Mouse (Mus musculus) hematopoietic stem cell, adult 5-6 weeks (primary cell): ENCODE results near the gene H2-Q2. TPM values are rescaled to one million over a fixed set of nuclear protein-coding genes. Genes with fewer than 3 reads are reported as not detected.
"Not testable (repeated sequence)": the region's sequence is repeated elsewhere in the genome, so short reads cannot be mapped to it uniquely, and the experiment has no call there.

Experiments used
- ATAC-seq, 2 experiments: fragments of 125-278 bp in 1 of 2; replicated peaks in 1 of 2; 2 replicates each; pipeline ENCODE4 v1.8.0; 2016 to 2017; ENCODE audit warnings: inconsistent platforms in 2 of 2, mild to moderate bottlenecking in 2 of 2, moderate number of reproducible peaks in 2 of 2, low read depth in 1 of 2, moderate TSS enrichment in 1 of 2; ENCODE audit not compliant: low FRiP score in 2 of 2, poor library complexity in 2 of 2, severe bottlenecking in 2 of 2, insufficient read depth in 1 of 2, low TSS enrichment in 1 of 2
- total RNA-seq: library from RNA; stranded (forward); fragments of 172-1452, 232-1000 nt; gene quantifications from 2 replicates; pipeline ENCODE4 v1.2.3, GENCODE M21; 2017

The H2-Q2 gene
- total RNA-seq, 1 experiment from 2014 or later = not detected

DNA sequence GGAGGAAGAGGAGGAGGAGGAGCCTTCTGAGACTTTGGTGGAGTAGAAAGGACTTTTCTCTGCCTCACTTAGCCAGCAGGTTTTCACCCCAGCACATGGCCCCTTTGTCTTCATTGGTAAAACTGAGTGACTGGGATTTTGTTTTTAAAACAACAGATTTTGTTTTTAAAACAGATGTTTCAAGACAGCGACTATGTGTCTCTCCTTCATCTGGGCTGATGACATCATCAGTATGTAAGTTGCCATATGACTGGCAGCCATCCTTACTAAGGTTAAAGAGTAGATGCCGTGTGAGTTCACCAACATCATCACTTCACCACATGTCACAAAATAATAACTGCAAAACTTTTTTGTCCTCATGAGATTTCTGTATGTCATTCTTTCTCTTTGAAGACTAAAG, 12.0 kb downstream of the H2-Q2 start:
- ATAC-seq = no peak

- no peak for ATAC-seq
Measured at GRCm38 (mm10) chr17:35357086-35357485, 15.0 kb downstream of the H2-Q2 start.

DNA sequence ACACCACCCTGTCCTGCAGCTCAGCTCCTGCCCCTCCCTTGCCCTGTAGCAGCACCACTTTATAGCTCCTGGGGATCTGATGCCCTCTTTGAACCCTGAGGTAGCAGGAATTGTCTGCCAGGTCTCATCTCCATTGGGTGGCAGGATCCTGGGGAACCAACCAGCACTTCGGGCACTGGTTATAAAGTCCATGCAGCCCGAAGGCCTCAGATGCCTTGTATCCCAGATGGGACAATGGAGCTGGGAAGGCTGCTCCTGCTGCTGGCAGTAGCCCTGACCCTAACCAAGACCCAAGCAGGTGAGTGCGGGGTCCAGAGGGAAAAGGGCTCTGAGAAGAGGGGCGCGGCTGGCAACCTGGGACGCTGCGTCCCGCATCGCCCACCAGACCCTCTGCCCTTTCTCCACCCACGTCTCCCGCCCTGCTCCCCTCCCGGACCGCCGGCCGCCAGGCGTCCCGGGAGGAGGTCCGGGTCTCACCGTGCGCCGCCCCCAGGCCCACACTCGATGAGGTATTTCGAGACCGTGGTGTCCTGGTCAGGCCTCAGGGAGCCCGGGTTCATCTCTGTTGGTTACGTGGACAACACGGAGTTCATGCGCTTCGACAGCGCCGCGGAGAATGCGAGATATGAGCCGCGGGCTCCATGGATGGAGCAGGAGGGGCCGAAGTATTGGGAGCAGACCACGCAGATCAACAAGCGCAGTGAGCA, 16.9 kb downstream of the H2-Q2 start:
- ATAC-seq = peak in 1 of 2 experiments; percentile 7; a peak in 1 of 4 replicates

DNA sequence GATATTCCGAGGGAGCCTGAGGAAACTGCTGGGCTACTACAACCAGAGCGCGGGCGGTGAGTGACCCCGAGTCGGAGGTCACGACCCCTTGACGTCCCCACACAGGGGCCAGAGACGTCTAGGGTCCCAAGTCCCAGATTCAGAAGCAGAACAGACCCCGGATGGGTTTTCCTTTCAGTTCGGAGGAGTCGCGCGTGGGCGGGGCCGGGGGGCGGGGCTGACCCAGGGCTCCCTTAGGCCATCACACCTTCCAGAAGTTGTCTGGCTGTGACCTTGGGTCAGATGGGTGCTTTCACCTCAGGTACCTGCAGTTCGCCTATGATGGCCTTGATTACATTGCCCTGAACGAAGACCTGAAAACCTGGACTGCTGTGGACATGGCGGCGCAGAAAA, 17.4 kb downstream of the H2-Q2 start:
- ATAC-seq = 0 out of 4 replicates have a peak, but pooled peaks of 1 of the 2 experiments have one; percentile 39

- peak; percentile 99 to 100 for ATAC-seq
Measured at GRCm38 (mm10) chr17:35379369-35379728, 37.3 kb downstream of the H2-Q2 start, which contains the start of gene H2-Q4. TSS of gene H2-Q4 (plus strand) at chr17:35379617.

GRCm38 (mm10) chr17:35379729-35380451, 37.8 kb downstream of the H2-Q2 start:
- ATAC-seq = peak in 1 of 2 experiments; percentile 31; a peak in 1 of 4 replicates

DNA sequence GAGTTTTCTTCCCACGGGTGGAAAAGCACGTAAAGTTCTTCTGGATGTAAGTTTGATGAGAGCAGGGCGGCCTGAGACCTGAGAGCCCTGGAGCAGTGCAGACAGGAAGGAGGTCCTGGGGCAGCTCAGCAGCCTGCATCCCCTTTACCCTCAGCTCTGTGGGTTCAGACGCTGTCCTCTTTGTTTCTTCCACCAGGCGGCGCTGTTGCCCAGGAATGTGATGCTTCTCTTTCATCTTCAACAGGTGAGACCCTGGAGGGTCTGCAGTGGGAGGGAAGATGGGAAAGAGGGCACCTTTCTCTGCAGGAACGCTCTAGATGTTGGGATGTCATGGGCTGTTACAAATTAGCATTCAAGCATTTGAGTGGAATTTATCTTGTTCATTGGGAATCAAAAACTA, 47.8 kb downstream of the H2-Q2 start:
- ATAC-seq = not testable (repeated sequence)

- ATAC-seq = not testable (repeated sequence)
Measured at GRCm38 (mm10) chr17:35392671-35393070, 50.6 kb downstream of the H2-Q2 start.

- ATAC-seq = peak; percentile 98 to 99
Measured at GRCm38 (mm10) chr17:35393864-35394800, 52.1 kb downstream of the H2-Q2 start.

Other genes starting within 250 kb of the H2-Q2 start
- gene Ly6g5c, start 234.0 kb upstream of the H2-Q2 start, total RNA-seq = not detected in 2 replicates
- gene Ly6g5b, start 226.8 kb upstream of the H2-Q2 start, total RNA-seq = 1.6 TPM in 1 of 2 replicates, not detected in the other
- gene Gpank1, start 220.8 kb upstream of the H2-Q2 start, total RNA-seq = 31.2 and 35.1 TPM in 2 replicates
- 250 and 330 TPM in 2 replicates for gene Csnk2b, start 220.2 kb upstream of the H2-Q2 start, total RNA-seq
- gene D17H6S53E, start 215.9 kb upstream of the H2-Q2 start, total RNA-seq = 6.1 and 6.3 TPM in 2 replicates
- 0.38 TPM in 1 of 2 replicates, not detected in the other for gene Apom, start 210.2 kb upstream of the H2-Q2 start, total RNA-seq
- 109 and 121 TPM in 2 replicates for gene Bag6, start 207.1 kb upstream of the H2-Q2 start, total RNA-seq
- 61.3 and 65.9 TPM in 2 replicates for gene Prrc2a, start 177.3 kb upstream of the H2-Q2 start, total RNA-seq
- 1.8 TPM in 1 of 2 replicates, not detected in the other for gene Aif1, start 166.2 kb upstream of the H2-Q2 start, total RNA-seq
- gene Lst1, start 153.8 kb upstream of the H2-Q2 start, total RNA-seq = 85.1 and 145 TPM in 2 replicates
- 31.4 and 64.0 TPM in 2 replicates for gene Ltb, start 147.8 kb upstream of the H2-Q2 start, total RNA-seq
- gene Tnf, start 140.2 kb upstream of the H2-Q2 start, total RNA-seq = 22.3 and 44.4 TPM in 2 replicates
- not detected in 2 replicates for gene Lta, start 136.9 kb upstream of the H2-Q2 start, total RNA-seq
- 3.1 TPM in 1 of 2 replicates, not detected in the other for gene Gm16181, start 121.4 kb upstream of the H2-Q2 start, total RNA-seq
- gene Atp6v1g2, start 108.6 kb upstream of the H2-Q2 start, total RNA-seq = 3.8 and 5.2 TPM in 2 replicates
- gene Nfkbil1, start 106.5 kb upstream of the H2-Q2 start, total RNA-seq = 4.3 and 15.9 TPM in 2 replicates
- 207 and 226 TPM in 2 replicates for gene Ddx39b, start 100.5 kb upstream of the H2-Q2 start, total RNA-seq
- gene H2-D1, start 79.5 kb upstream of the H2-Q2 start, total RNA-seq = 627 and 791 TPM in 2 replicates
- gene H2-Q1, start 21.8 kb upstream of the H2-Q2 start, total RNA-seq = 0.25 TPM in 1 of 2 replicates, not detected in the other
- gene H2-Q4, start 37.4 kb downstream of the H2-Q2 start, total RNA-seq = 110 and 133 TPM in 2 replicates
- gene H2-Q6, start 82.6 kb downstream of the H2-Q2 start, total RNA-seq = 200 and 221 TPM in 2 replicates
- gene H2-Q7, start 96.9 kb downstream of the H2-Q2 start, total RNA-seq = 156 and 169 TPM in 2 replicates
- gene H2-Q10, start 127.8 kb downstream of the H2-Q2 start, total RNA-seq = 0.25 and 2.8 TPM in 2 replicates
- gene Pou5f1, start 163.8 kb downstream of the H2-Q2 start, total RNA-seq = 0.31 and 0.45 TPM in 2 replicates
- 8.0 and 13.1 TPM in 2 replicates for gene Tcf19, start 174.6 kb downstream of the H2-Q2 start, total RNA-seq
- gene Cchcr1, start 174.9 kb downstream of the H2-Q2 start, total RNA-seq = 9.4 and 14.5 TPM in 2 replicates
- gene Psors1c2, start 191.0 kb downstream of the H2-Q2 start, total RNA-seq = not detected in 2 replicates
- gene Cdsn, start 209.9 kb downstream of the H2-Q2 start, total RNA-seq = not detected in 2 replicates
- not detected in 2 replicates for gene 2300002M23Rik, start 225.2 kb downstream of the H2-Q2 start, total RNA-seq